Mouse (Mus musculus) testis, adult 2 months (tissue): ENCODE results near the gene Chchd6.

Experiments
- CTCF ChIP-seq: fragments of 200-500 bp; IDR thresholded peaks from 2 replicates; pipeline ENCODE4 v1.5.1; 2012; ENCODE audit warnings: low read depth, mild to moderate bottlenecking, inconsistent platforms, low read length, moderate library complexity; ENCODE audit not compliant: control insufficient read depth, insufficient read depth, insufficient replicate concordance
- POLR2A ChIP-seq: fragments of 200-500 bp; IDR thresholded peaks from 2 replicates; pipeline ENCODE4 v1.6.1; 2012; ENCODE audit warnings: low read depth, mild to moderate bottlenecking, inconsistent platforms, low read length, moderate library complexity; ENCODE audit not compliant: control insufficient read depth

DNA sequence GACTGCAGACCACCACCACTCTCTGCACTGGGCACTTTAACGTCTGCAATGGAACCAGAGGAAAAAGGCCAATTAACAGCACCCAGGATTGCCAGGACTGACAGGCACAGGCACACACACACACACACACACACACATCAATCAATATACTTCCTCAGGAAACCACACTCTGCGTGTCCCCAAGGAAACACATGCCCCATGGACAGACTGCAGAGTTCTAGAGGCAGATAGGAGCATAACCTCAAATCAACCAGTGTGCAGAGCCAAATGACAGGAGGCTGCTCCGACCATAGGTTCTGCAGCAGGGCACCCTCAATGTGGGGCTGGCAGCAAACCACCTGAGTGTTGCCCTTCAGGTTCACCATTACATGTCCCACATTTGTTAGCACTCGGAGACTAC, 26.1 kb downstream of the Chchd6 start:
- TF ChIP-seq POLR2A: no peak
- TF ChIP-seq CTCF: no peak
